Mouse (Mus musculus): ENCODE data around the gene Prr5l.

DNA sequence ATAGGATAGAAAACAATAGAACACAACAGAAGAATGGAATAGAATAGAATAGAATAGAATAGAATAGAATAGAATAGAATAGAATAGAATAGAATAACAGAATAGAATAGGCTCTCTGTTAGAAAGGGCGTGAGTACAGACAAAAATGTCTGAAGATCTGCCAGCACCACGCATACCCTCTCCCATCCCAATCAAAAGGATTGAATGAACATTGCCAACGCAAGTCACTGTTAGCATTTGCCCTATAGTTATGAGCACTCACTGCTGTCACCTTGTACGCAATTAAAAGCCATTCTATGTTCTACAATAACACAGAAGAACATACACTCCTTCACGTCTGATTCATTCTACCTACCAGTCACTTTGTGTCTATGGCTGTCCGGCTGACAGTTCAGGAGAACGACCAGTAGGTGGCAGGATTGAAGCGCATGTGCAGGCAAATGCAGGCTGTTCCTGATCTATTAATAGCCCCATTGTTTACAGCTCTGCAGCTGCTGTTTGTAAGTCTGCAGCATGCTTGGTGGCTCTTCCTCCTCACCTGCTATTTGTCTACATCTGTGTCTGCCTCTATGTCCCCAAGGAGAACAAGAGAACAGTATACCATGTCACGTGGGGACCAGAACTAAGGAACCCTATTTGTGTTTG, 217.6 kb downstream of the Prr5l start:
- peak; percentile 97 for TF ChIP-seq CTCF (IDR thresholded peaks at IDR 0.05)
- TF ChIP-seq EP300 (IDR thresholded peaks at IDR 0.05): no peak
